27 mouse cellular contexts compared by ENCODE assay signal in genomic region chr10:61823731-61824115, GRCm38 (mm10). TPM values are rescaled to one million over a fixed set of nuclear protein-coding genes. Genes with fewer than 3 reads are reported as not detected.
DNase-seq lines count a peak whose midpoint lies in the region; ATAC-seq lines count a peak whose summit lies in the region.
"Had no signal": no experiment of that assay in that cellular context is flagged by ENCODE, and none has a peak within 500 bp of the region (broad histone marks: within the 10 kb centered on the region; RNA-seq: fewer than 3 reads in every experiment).

No protein-coding gene starts in this region.

- no peak overlapping the region for H3K4me2 ChIP-seq in neural tube, embryonic 11.5 days (ENCODE audit: low read depth)
- H3K4me2 ChIP-seq in neural tube, embryonic 15.5 days: no peak overlapping the region
- peak overlapping the region; percentile 2 for H3K4me2 ChIP-seq in embryonic facial prominence, embryonic 11.5 days (ENCODE audit: low read depth, low read length)
- H3K4me2 ChIP-seq: embryonic facial prominence, embryonic 15.5 days; heart, embryonic 15.5 days; hindbrain, embryonic 15.5 days; liver, embryonic 13.5 days; lung, embryonic 14.5 days had no signal

- H3K27me3 ChIP-seq in neural tube, embryonic 11.5 days (ENCODE audit: control insufficient read depth, insufficient read depth, low read length): no peaks in the 10 kb centered on the region
- H3K27me3 ChIP-seq in neural tube, embryonic 15.5 days (replicated peaks): no peaks in the 10 kb centered on the region
- no peaks in the 10 kb centered on the region for H3K27me3 ChIP-seq in embryonic facial prominence, embryonic 11.5 days (ENCODE audit: control insufficient read depth, insufficient read depth, low read length)
- H3K27me3 ChIP-seq in limb, embryonic 10.5 days (ENCODE audit: low read depth, poor library complexity, severe bottlenecking): no peaks in the 10 kb centered on the region
- H3K27me3 ChIP-seq: CH12.LX; embryonic facial prominence, embryonic 15.5 days; heart, embryonic 15.5 days; hindbrain, embryonic 15.5 days; liver, embryonic 13.5 days had no signal

- no peak overlapping the region for H3K4me3 ChIP-seq in neural tube, embryonic 11.5 days (ENCODE audit: low read depth, low read length)
- no peak overlapping the region for H3K4me3 ChIP-seq in neural tube, embryonic 15.5 days (replicated peaks)
- no peak overlapping the region; the same call in 1 of the 2 replicates for H3K4me3 ChIP-seq in embryonic facial prominence, embryonic 11.5 days (ENCODE audit: low read depth, low read length)
- no peak overlapping the region for H3K4me3 ChIP-seq in limb, embryonic 10.5 days
- H3K4me3 ChIP-seq: embryonic facial prominence, embryonic 15.5 days; heart, embryonic 15.5 days; hindbrain, embryonic 15.5 days; liver, embryonic 13.5 days had no signal

- 43% methylated on average over 4 of the region's 4 CpGs for WGBS in neural tube, embryonic 11.5 days
- WGBS in neural tube, embryonic 15.5 days: 63% methylated on average over 4 of the region's 4 CpGs
- WGBS in embryonic facial prominence, embryonic 11.5 days: 22% methylated on average over 4 of the region's 4 CpGs
- WGBS in limb, embryonic 10.5 days: 13% methylated on average over 4 of the region's 4 CpGs

- H3K36me3 ChIP-seq in neural tube, embryonic 11.5 days (ENCODE audit: control insufficient read depth, insufficient read depth, low read length): no peaks in the 10 kb centered on the region
- no peaks in the 10 kb centered on the region for H3K36me3 ChIP-seq in neural tube, embryonic 15.5 days
- no peaks in the 10 kb centered on the region for H3K36me3 ChIP-seq in embryonic facial prominence, embryonic 11.5 days (replicated peaks; ENCODE audit: control insufficient read depth, insufficient read depth, low read depth, low read length)
- H3K36me3 ChIP-seq in limb, embryonic 10.5 days: no peaks in the 10 kb centered on the region
- H3K36me3 ChIP-seq: embryonic facial prominence, embryonic 15.5 days; G1E; heart, embryonic 15.5 days; hindbrain, embryonic 15.5 days; liver, embryonic 13.5 days had no signal

- no peak overlapping the region for H3K9ac ChIP-seq in neural tube, embryonic 11.5 days (ENCODE audit: low read length)
- no peak overlapping the region for H3K9ac ChIP-seq in neural tube, embryonic 15.5 days (replicated peaks)
- no peak overlapping the region for H3K9ac ChIP-seq in embryonic facial prominence, embryonic 11.5 days (replicated peaks; ENCODE audit: low read length)
- H3K9ac ChIP-seq: embryonic facial prominence, embryonic 15.5 days; forebrain, postnatal 0 days; heart, embryonic 15.5 days; hindbrain, embryonic 15.5 days; liver, embryonic 13.5 days; lung, embryonic 14.5 days had no signal

- H3K9me3 ChIP-seq in neural tube, embryonic 11.5 days (ENCODE audit: control insufficient read depth, low read length): no peaks in the 10 kb centered on the region
- no peaks in the 10 kb centered on the region for H3K9me3 ChIP-seq in neural tube, embryonic 15.5 days (replicated peaks)
- H3K9me3 ChIP-seq in embryonic facial prominence, embryonic 11.5 days (replicated peaks; ENCODE audit: control insufficient read depth, low read length): no peaks in the 10 kb centered on the region
- no peaks in the 10 kb centered on the region for H3K9me3 ChIP-seq in limb, embryonic 10.5 days (replicated peaks)
- H3K9me3 ChIP-seq: embryonic facial prominence, embryonic 15.5 days; G1E; heart, embryonic 15.5 days; hindbrain, embryonic 15.5 days; liver, embryonic 13.5 days had no signal

- H3K27ac ChIP-seq in neural tube, embryonic 11.5 days (ENCODE audit: low read depth, low read length): peak overlapping the region; percentile 60; the same call in 1 of the 2 replicates
- no peak overlapping the region for H3K27ac ChIP-seq in neural tube, embryonic 15.5 days (replicated peaks)
- peak overlapping the region; percentile 42 for H3K27ac ChIP-seq in embryonic facial prominence, embryonic 11.5 days (replicated peaks; ENCODE audit: low read depth, low read length)
- peak overlapping the region; percentile 64 for H3K27ac ChIP-seq in limb, embryonic 10.5 days
- H3K27ac ChIP-seq: heart, embryonic 15.5 days; hindbrain, embryonic 15.5 days; liver, embryonic 13.5 days had no signal

- ATAC-seq in neural tube, embryonic 11.5 days (ENCODE audit: insufficient read depth, low FRiP score, low TSS enrichment): no peak
- no peak for ATAC-seq in neural tube, embryonic 15.5 days (ENCODE audit: low FRiP score)
- ATAC-seq in embryonic facial prominence, embryonic 11.5 days (replicated peaks; ENCODE audit: insufficient number of reproducible peaks, low FRiP score, low TSS enrichment, low read depth): 0 out of 2 replicates have a peak, but pooled peaks have one; percentile 32
- ATAC-seq: forebrain, postnatal 0 days; intestine, embryonic 16.5 days had no signal

- DNase-seq in neural tube, embryonic 11.5 days (ENCODE audit: low spot score): peak; percentile 43
- DNase-seq in embryonic facial prominence, embryonic 11.5 days (ENCODE audit: low spot score): peak; percentile 80
- DNase-seq in limb, embryonic 10.5 days (ENCODE audit: low spot score): peak; percentile 59
- no peak for DNase-seq in gastrocnemius, postnatal 25 days
- no peak for DNase-seq in adrenal gland, postnatal 36 days
- no peak for DNase-seq in adrenal gland, postnatal 4 days (ENCODE audit: low spot score in 2 of 2)
- DNase-seq: adrenal gland, adult 2 months; B cell, adult 2 months; cerebellum, adult 18-20 months; cerebellum, postnatal 25 days; forebrain, postnatal 0 days; heart, postnatal 36 days; kidney, adult 9 months; kidney, postnatal 14 days; liver, embryonic 13.5 days; lung, embryonic 14.5 days; lung, postnatal 36 days; thymus, adult 18-20 months had no signal

- H3K4me1 ChIP-seq in neural tube, embryonic 11.5 days (ENCODE audit: control insufficient read depth, insufficient read depth, low read length): peaks cover 5% of the 10 kb centered on the region
- peaks cover 2% of the 10 kb centered on the region; the same call in 1 of the 2 replicates for H3K4me1 ChIP-seq in neural tube, embryonic 15.5 days
- peaks cover 11% of the 10 kb centered on the region for H3K4me1 ChIP-seq in embryonic facial prominence, embryonic 11.5 days (ENCODE audit: control insufficient read depth, insufficient read depth, low read length)
- H3K4me1 ChIP-seq in limb, embryonic 10.5 days: peaks cover 63% of the 10 kb centered on the region
- H3K4me1 ChIP-seq: heart, embryonic 15.5 days; liver, embryonic 13.5 days had no signal

RNA-seq across cellular contexts. Expression of gene H2afy2, which starts 39.8 kb away (rescaled TPM):
- 246 and 247 TPM in 2 replicates for polyA plus RNA-seq in neural tube, embryonic 11.5 days (2014; fragmentation: Nextera tagmentation; extraction: Ambion mirVana)
- 232 and 258 TPM in 2 replicates for polyA plus RNA-seq in neural tube, embryonic 15.5 days (2015; fragmentation: Nextera tagmentation; extraction: Ambion mirVana)
- polyA plus RNA-seq in embryonic facial prominence, embryonic 11.5 days (2014; fragmentation: Nextera tagmentation; extraction: Ambion mirVana): 319 and 335 TPM in 2 replicates
- polyA plus RNA-seq in limb, embryonic 10.5 days (2016; fragmentation: Nextera tagmentation; extraction: Ambion mirVana): 285 and 298 TPM in 2 replicates
- total RNA-seq in gastrocnemius, postnatal 25 days (2021): under 1 TPM; 0.72 to 0.92 TPM
- 1 to 10 TPM; 9.1 to 9.4 TPM for total RNA-seq in adrenal gland, postnatal 36 days (2021)
- 10 to 100 TPM; 35.2 to 35.4 TPM for total RNA-seq in adrenal gland, postnatal 4 days (2021)
- total RNA-seq: CH12.LX; megakaryocyte-erythroid progenitor cell, adult 5-6 weeks; neutrophil, adult 5-6 weeks had no signal
- polyA plus RNA-seq: G1E had no signal

Comparison
In these comparisons a context has a peak if more than half of its experiments do, and no peak if none do; other contexts are left out.
1. DNase-seq: peak in neural tube, embryonic 11.5 days (single experiment), embryonic facial prominence, embryonic 11.5 days (single experiment) and limb, embryonic 10.5 days (single experiment); none in gastrocnemius, postnatal 25 days (single experiment), adrenal gland, postnatal 36 days (0 of 2) and adrenal gland, postnatal 4 days (0 of 2).